In genomic region chr11:94716754-94717153, GRCm38 (mm10) we compare ENCODE assay signal across 7 mouse cellular contexts. TPM values are rescaled to one million over a fixed set of nuclear protein-coding genes. Genes with fewer than 3 reads are reported as not detected.
DNase-seq lines count a peak whose midpoint lies in the region; ATAC-seq lines count a peak whose summit lies in the region.

No protein-coding gene starts in this region.

- ATAC-seq in CD4-positive, CD25-positive, alpha-beta regulatory T cell, adult 4 months, result peak; percentile 73
- ATAC-seq in limb, embryonic 13.5 days (ENCODE audit: low FRiP score, low read depth), result no peak
- ATAC-seq in monocyte, adult 5-6 weeks (replicated peaks; ENCODE audit: insufficient number of reproducible peaks, low FRiP score, low TSS enrichment, poor library complexity, severe bottlenecking), result 0 out of 2 replicates have a peak, but pooled peaks have one; percentile 22
- ATAC-seq in erythroblast, adult 5-6 weeks (replicated peaks; ENCODE audit: low FRiP score, poor library complexity, severe bottlenecking), result no peak

- H3K4me1 ChIP-seq in limb, embryonic 13.5 days, result peaks cover 20% of the 10 kb centered on the region

- peak; percentile 57 for DNase-seq in R1 (ENCODE audit: low read depth, low spot score)
- DNase-seq in embryo, embryonic 11 days, result peak; percentile 73
- DNase-seq in heart, postnatal 36 days, result peak; percentile 39 to 47

- H3K4me3 ChIP-seq in limb, embryonic 13.5 days, result no peak overlapping the region

- no peak overlapping the region for H3K27ac ChIP-seq in limb, embryonic 13.5 days

- H3K9me3 ChIP-seq in limb, embryonic 13.5 days, result no peaks in the 10 kb centered on the region

- 7% methylated on average over 9 of the region's 9 CpGs for WGBS in limb, embryonic 13.5 days

- no peaks in the 10 kb centered on the region for H3K27me3 ChIP-seq in limb, embryonic 13.5 days

- no peak overlapping the region for H3K9ac ChIP-seq in limb, embryonic 13.5 days

- H3K4me2 ChIP-seq in limb, embryonic 13.5 days (replicated peaks), result peak overlapping the region; percentile 23

- intact Hi-C loops in heart, postnatal 36 days (cut with DNase I), result loop anchor here (2.0 to 5.0 kb wide), 2 partner anchors 84 to 168 kb away; partner anchors contain the start of gene Rsad1

- no peaks in the 10 kb centered on the region for H3K36me3 ChIP-seq in limb, embryonic 13.5 days

RNA-seq across cellular contexts. Expression of gene Gm11541, which starts 12.5 kb away (rescaled TPM):
- polyA plus RNA-seq in CD4-positive, CD25-positive, alpha-beta regulatory T cell, adult 4 months (2017; shearing (Covaris generic)), result not detected
- not detected for total RNA-seq in heart, postnatal 36 days (2021)
- 0.11 TPM in 1 of 2 replicates, not detected in the other for polyA plus RNA-seq in limb, embryonic 13.5 days (2015; fragmentation: Nextera tagmentation; extraction: Ambion mirVana)
- not detected in 3 replicates for total RNA-seq in monocyte, adult 5-6 weeks (2017)
- total RNA-seq in erythroblast, adult 5-6 weeks (2015; ENCODE audit: low replicate concordance), result not detected in 2 replicates
- not detected in 2 replicates for total RNA-seq in erythroblast, adult 5-6 weeks (2017; ENCODE audit: low replicate concordance)

RNA-seq across cellular contexts. Expression of gene Cdc34b, which starts 24.8 kb away (rescaled TPM):
- polyA plus RNA-seq in CD4-positive, CD25-positive, alpha-beta regulatory T cell, adult 4 months (2017; shearing (Covaris generic)), result not detected
- total RNA-seq in heart, postnatal 36 days (2021), result 1 to 10 TPM; 1.1 to 1.2 TPM
- 0.17 TPM in 1 of 2 replicates, not detected in the other for polyA plus RNA-seq in limb, embryonic 13.5 days (2015; fragmentation: Nextera tagmentation; extraction: Ambion mirVana)
- not detected in 3 replicates for total RNA-seq in monocyte, adult 5-6 weeks (2017)
- total RNA-seq in erythroblast, adult 5-6 weeks (2015; ENCODE audit: low replicate concordance), result not detected in 2 replicates
- not detected in 2 replicates for total RNA-seq in erythroblast, adult 5-6 weeks (2017; ENCODE audit: low replicate concordance)

RNA-seq across cellular contexts. Expression of gene Xylt2, which starts 39.4 kb away (rescaled TPM):
- polyA plus RNA-seq in CD4-positive, CD25-positive, alpha-beta regulatory T cell, adult 4 months (2017; shearing (Covaris generic)), result 1 to 10 TPM; 5.4 to 7.0 TPM
- 10 to 100 TPM in 1 of 2 experiments, 1 to 10 TPM in 1; 10.0 to 10.4 TPM for total RNA-seq in heart, postnatal 36 days (2021)
- 21.8 and 23.5 TPM in 2 replicates for polyA plus RNA-seq in limb, embryonic 13.5 days (2015; fragmentation: Nextera tagmentation; extraction: Ambion mirVana)
- total RNA-seq in monocyte, adult 5-6 weeks (2017), result 7.1 to 16.8 TPM (median 11.4 TPM) in 3 replicates
- not detected in 2 replicates for total RNA-seq in erythroblast, adult 5-6 weeks (2015; ENCODE audit: low replicate concordance)
- total RNA-seq in erythroblast, adult 5-6 weeks (2017; ENCODE audit: low replicate concordance), result 0.26 and 0.56 TPM in 2 replicates

Comparison
In these comparisons a context has a peak if more than half of its experiments do, and no peak if none do; other contexts are left out.
1. ATAC-seq: peak in CD4-positive, CD25-positive, alpha-beta regulatory T cell, adult 4 months (single experiment) and monocyte, adult 5-6 weeks (single experiment); none in limb, embryonic 13.5 days (single experiment) and erythroblast, adult 5-6 weeks (single experiment).
2. Peak in every context shown above with its lines, with median percentiles within 50 percentile points of each other: DNase-seq.